Mouse (Mus musculus): ENCODE results near the gene Gmppa. TPM values are rescaled to one million over a fixed set of nuclear protein-coding genes. Genes with fewer than 3 reads are reported as not detected.
A peak's percentile ranks its signal among the peaks of the same experiment; 100 is the strongest.

The Gmppa gene
- polyA plus RNA-seq, 1 experiment from 2014 or later = 49.1 TPM

DNA sequence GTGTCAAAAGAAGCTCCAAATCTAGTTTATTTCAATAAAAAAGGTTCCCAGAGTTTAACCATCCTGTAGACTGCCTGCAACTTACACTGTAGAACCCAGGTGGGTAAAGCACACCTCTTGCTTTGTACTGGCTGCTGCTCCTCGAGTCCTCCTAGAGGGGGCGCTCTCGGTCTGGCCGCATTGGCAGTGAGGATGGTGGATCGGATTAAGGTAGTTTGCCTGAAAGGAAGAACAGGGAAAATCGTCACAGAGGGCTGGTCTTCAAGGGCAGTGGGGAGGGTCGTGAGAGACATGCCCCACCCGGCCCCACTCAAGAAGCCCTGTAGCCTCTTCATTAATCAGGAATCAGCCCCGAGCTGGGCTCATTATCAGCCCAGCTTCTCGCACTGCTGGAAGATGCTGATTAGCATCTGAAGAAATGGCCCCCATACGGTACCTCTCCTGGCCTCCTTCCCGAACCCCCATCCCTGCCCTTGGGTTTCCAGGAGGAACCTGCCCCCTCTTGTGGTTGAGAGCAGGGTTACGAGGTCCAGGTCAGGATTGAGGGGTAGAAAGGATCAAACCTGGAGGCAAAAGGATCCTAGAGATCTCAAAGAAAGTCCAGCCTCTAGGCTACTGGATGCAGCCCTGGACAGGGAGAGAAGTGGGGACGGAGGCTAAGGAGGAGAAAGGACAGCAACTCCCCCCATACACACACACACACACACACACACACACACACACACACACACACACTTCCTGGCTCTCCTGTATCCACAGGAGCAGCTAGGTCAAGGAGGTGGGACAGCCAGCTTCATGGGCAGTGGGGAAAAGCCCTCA lies 21.2 kb downstream of the Gmppa start:
- no peak overlapping the region for H3K9ac ChIP-seq (replicated peaks)
- H3K36me3 ChIP-seq = no peaks in the 10 kb centered on the region
- H3K27me3 ChIP-seq = peaks cover 85% of the 10 kb centered on the region
- ATAC-seq (ENCODE audit: insufficient number of reproducible peaks, insufficient read depth, low FRiP score, low TSS enrichment, low read depth) = no peak
- H3K4me1 ChIP-seq (replicated peaks) = peaks cover 64% of the 10 kb centered on the region
- H3K27ac ChIP-seq = no peak overlapping the region
- H3K4me2 ChIP-seq = no peak overlapping the region
- no peak overlapping the region for H3K4me3 ChIP-seq (replicated peaks)
- no peaks in the 10 kb centered on the region for H3K9me3 ChIP-seq
- 6% methylated on average over 13 of the region's 14 CpGs for WGBS

DNA sequence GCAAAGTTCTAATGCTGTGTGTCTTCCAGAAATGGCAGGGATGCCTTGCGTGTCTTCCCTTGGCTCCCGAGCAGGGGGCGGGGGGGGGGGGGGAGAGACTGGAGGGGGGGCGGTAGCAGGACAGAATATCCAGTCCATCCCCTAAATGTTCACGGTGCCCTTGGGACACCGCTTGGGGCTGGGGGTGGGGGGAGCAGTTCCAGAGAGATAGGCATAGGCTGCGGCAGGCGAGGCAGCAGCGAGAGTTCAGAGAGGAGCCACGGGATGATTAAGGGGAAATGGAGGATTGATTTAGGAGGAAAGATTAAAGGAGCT lies 21.9 kb downstream of the Gmppa start:
- H3K27ac ChIP-seq = no peak overlapping the region
- H3K36me3 ChIP-seq = no peaks in the 10 kb centered on the region
- H3K9me3 ChIP-seq = no peaks in the 10 kb centered on the region
- no peak overlapping the region for H3K9ac ChIP-seq (replicated peaks)
- H3K4me3 ChIP-seq (replicated peaks) = no peak overlapping the region
- no peak for ATAC-seq (ENCODE audit: insufficient number of reproducible peaks, insufficient read depth, low FRiP score, low TSS enrichment, low read depth)
- WGBS = under 1% methylated on average over 10 of the region's 10 CpGs
- peak overlapping the region; percentile 60 for H3K4me2 ChIP-seq
- peaks cover 82% of the 10 kb centered on the region for H3K27me3 ChIP-seq
- peaks cover 64% of the 10 kb centered on the region for H3K4me1 ChIP-seq (replicated peaks)

DNA sequence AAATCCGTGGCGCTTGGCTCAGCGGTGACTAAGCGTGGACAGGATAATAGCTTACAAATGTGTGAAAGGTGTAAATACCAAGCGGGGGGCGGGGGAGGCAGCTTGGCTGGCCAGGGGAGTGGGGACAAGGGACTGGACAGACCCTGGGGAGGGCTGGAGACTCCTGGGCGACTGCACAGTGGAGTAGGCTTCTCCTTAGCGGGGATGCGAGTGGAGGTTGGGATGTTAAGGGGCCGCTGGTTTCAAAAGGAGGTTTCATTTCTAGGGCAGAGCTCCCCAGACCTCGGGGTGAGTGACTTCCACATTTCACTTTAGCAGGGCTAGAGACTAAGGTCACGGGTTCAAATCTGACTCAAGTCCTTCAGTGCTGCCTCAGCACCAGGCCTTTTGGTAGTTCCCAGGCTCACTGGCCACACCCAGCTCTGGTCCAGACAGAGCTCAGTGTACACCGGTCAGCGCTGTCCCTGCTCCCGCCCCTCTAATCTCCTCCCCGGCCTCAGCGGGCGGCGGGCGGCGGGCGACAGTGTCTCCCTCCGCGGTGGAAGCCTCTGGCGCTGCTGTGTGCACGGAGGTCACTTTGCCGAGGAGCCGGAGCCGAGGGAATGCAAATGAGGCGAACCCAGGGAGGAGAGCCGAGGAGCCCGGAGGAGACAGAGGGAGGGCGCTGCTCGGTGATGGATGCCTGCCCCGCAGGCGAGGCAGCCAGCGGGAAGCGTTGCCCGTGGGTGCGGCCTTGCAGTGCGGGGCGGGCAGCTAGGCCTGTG lies 22.5 kb downstream of the Gmppa start:
- Histone ChIP-seq H3K36me3 (no peaks in the 10 kb centered on the region), H3K27me3 (peaks cover 77% of the 10 kb centered on the region), H3K9me3 (no peaks in the 10 kb centered on the region), H3K9ac (replicated peaks) (peak overlapping the region; percentile 48), H3K4me1 (replicated peaks) (peaks cover 60% of the 10 kb centered on the region), H3K4me2 (peak overlapping the region; percentile 60), H3K4me3 (replicated peaks) (peak overlapping the region; percentile 35), H3K27ac (no peak overlapping the region)
- ATAC-seq (ENCODE audit: insufficient number of reproducible peaks, insufficient read depth, low FRiP score, low TSS enrichment, low read depth) = 0 out of 2 replicates have a peak, but pooled peaks have one; percentile 11
- 2% methylated on average over 42 of the region's 42 CpGs for WGBS

DNA sequence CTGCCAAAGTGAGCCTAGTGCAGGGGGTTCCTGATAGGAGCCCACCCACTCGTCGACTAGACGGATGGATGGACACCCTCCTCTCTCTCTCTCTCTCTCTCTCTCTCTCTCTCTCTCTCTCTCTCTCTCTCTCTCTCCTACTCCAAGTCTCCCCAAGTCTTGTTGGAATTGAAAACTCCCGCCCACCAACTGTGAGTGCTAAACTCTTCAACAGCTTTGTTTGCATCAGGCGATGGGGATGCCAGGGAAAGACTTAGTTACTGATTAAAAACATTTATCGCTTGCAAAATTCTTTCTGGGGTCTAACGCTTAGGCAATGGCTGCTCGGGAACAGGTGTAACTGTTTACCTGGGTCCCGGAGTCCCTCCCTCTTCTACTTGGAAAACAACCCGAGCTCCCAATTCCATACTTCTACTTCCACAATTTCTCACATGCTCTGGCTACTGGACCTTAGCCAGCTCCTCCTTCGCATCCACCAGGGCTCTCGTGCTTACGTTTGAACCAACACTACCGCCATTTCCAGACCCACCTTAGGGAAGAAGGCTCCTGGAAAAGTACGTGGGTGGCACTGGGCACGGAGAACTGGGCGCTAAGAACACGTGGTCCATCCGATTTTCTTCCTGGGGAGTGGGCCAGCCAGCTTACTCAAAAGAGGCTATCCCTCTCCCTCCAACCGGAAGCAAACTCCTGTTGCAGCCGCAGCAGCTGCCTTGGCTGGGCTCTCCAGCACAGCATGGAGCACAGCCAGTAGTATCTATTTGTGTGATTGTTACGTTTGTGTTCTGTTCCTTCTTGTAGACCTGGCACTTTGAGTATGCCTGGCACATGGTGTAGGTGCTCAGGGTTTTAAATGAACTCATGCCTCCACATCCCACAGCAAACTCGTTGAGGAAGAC lies 23.3 kb downstream of the Gmppa start:
- peak overlapping the region; percentile 35 for H3K4me3 ChIP-seq (replicated peaks)
- H3K9ac ChIP-seq (replicated peaks) = peak overlapping the region; percentile 48
- H3K4me2 ChIP-seq = peak overlapping the region; percentile 60
- no peaks in the 10 kb centered on the region for H3K36me3 ChIP-seq
- no peaks in the 10 kb centered on the region for H3K9me3 ChIP-seq
- no peak for ATAC-seq (ENCODE audit: insufficient number of reproducible peaks, insufficient read depth, low FRiP score, low TSS enrichment, low read depth)
- WGBS = 12% methylated on average over 23 of the region's 23 CpGs
- H3K27me3 ChIP-seq = peaks cover 70% of the 10 kb centered on the region
- no peak overlapping the region for H3K27ac ChIP-seq
- peaks cover 52% of the 10 kb centered on the region for H3K4me1 ChIP-seq (replicated peaks)

DNA sequence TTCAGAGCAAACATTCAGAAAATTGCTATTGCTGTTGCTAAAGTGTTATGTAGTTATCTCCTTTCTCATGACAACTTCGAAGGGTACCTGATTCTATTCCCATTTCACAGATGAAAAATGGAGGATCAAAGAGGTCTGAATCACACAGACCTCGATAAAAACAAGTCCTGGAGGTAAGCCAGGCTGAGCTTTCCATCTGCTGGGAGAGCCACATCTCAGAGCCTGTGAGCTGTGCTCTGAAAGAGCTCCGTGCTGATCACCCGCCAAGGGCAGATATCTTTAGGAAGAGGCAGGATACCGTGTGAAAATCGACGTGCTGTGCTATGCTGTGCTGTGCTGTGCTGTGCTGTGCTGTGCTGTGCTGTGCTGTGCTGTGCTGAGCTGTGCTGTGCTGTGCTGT lies 24.6 kb downstream of the Gmppa start:
- no peak for ATAC-seq (ENCODE audit: insufficient number of reproducible peaks, insufficient read depth, low FRiP score, low TSS enrichment, low read depth)
- H3K36me3 ChIP-seq = no peaks in the 10 kb centered on the region
- H3K4me3 ChIP-seq (replicated peaks) = no peak overlapping the region
- peaks cover 69% of the 10 kb centered on the region for H3K27me3 ChIP-seq
- no peak overlapping the region for H3K27ac ChIP-seq
- H3K9me3 ChIP-seq = no peaks in the 10 kb centered on the region
- H3K9ac ChIP-seq (replicated peaks) = no peak overlapping the region
- no peak overlapping the region for H3K4me2 ChIP-seq
- 80% methylated on average over 7 of the region's 7 CpGs for WGBS
- H3K4me1 ChIP-seq (replicated peaks) = peaks cover 41% of the 10 kb centered on the region

DNA sequence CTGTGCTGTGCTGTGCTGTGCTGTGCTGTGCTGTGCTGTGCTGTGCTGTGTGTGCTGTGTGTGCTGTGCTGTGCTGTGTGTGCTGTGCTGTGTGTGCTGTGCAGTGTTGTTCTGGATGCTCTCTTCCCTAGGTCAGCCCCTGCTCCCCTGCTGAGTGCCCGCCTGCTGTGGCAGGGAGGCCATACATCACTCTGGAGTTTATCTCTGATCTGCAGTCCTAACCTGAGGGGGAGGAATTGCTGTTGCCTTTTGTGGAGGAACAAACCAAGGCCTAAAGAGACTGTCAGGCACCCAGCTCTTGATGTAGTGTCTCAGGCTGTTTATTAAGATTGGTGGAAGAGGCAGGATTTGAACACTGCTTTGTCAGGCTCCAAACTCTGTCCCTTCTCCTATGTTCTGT lies 26.9 kb downstream of the Gmppa start:
- no peak for ATAC-seq (ENCODE audit: insufficient number of reproducible peaks, insufficient read depth, low FRiP score, low TSS enrichment, low read depth)
- no peaks in the 10 kb centered on the region for H3K36me3 ChIP-seq
- H3K4me3 ChIP-seq (replicated peaks) = no peak overlapping the region
- H3K27me3 ChIP-seq = peaks cover 55% of the 10 kb centered on the region
- no peak overlapping the region for H3K4me2 ChIP-seq
- H3K27ac ChIP-seq = no peak overlapping the region
- H3K9ac ChIP-seq (replicated peaks) = no peak overlapping the region
- WGBS = 19% methylated on average over 1 of the region's 1 CpGs
- peaks cover 24% of the 10 kb centered on the region for H3K4me1 ChIP-seq (replicated peaks)
- H3K9me3 ChIP-seq = no peaks in the 10 kb centered on the region

DNA sequence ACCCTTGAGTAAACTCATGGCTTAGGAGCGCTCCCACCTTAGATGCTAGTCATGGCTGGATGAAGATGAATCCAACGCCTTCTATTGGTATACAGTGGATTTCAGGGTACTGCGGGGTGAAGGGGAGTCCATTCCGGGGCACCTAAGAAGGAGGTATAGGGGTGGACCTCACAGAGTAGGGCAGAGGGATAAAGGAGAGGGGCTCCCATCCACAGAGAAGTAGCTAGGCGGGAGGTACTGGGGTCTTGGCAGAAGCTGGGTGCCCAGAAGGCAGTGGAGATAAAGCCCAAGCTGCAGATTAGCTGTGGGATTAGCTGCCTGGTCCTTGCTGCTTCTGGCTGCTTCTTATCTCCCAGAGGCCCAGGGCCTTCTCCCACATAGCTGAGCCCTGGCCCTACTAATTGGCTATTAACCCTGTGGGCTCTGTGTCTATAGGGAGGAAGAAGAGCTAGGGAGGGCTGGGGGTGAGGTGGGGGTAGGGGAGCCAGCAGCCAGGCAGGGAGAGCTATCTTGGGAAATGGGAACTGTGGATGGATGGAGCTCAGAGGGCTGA lies 28.0 kb downstream of the Gmppa start:
- Histone ChIP-seq H3K4me2 (no peak overlapping the region), H3K27me3 (peaks cover 50% of the 10 kb centered on the region), H3K9me3 (no peaks in the 10 kb centered on the region), H3K4me1 (replicated peaks) (peaks cover 13% of the 10 kb centered on the region), H3K9ac (replicated peaks) (no peak overlapping the region), H3K4me3 (replicated peaks) (no peak overlapping the region), H3K27ac (no peak overlapping the region), H3K36me3 (no peaks in the 10 kb centered on the region)
- no peak for ATAC-seq (ENCODE audit: insufficient number of reproducible peaks, insufficient read depth, low FRiP score, low TSS enrichment, low read depth)
- WGBS = 75% methylated on average over 5 of the region's 5 CpGs

DNA sequence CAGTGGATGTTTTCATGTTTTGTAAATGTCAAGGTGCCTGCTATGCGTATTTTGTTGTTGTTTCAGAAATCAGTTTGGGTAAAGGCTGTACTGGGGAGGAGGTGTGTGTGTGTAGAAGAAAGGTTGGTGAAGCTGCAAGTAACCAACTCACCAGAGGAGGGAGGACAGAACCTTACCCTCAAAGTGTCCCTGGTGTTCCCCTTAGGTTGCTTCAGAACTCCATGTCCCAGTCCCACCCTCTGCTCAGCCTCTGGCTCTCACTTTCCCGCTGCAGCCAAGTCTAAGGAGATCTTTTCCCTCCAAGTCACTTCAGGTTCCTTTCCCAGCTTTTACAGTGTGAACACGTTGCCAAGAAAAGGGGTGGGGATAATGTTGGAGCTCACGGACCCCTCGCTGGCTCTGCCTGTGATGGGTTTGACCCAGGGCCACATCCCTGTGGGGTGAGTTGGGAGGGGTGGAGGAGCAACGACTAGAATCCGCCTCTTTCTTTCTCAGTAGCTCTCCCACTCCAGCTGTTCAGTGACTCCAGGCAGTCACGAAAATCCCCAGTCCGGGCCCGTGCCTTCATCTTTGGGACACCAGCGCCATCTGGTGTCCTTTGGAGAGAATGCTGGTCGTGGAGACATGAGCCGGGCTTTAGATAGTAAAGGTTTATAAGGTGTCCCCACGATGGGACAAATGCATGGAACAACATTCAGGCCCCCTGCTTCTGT lies 31.6 kb downstream of the Gmppa start:
- H3K36me3 ChIP-seq = peaks cover 5% of the 10 kb centered on the region; the same call in 1 of the 2 replicates
- peaks cover 37% of the 10 kb centered on the region for H3K27me3 ChIP-seq
- no peak overlapping the region for H3K4me3 ChIP-seq (replicated peaks)
- H3K4me1 ChIP-seq (replicated peaks) = 0 out of 2 replicates have a peak, but pooled peaks cover 4% of the 10 kb centered on the region
- H3K4me2 ChIP-seq = peak overlapping the region; percentile 29; the same call in 1 of the 2 replicates
- H3K9ac ChIP-seq (replicated peaks) = 0 out of 2 replicates have a peak overlapping the region, but pooled peaks have one; percentile 24
- H3K9me3 ChIP-seq = no peaks in the 10 kb centered on the region
- ATAC-seq (ENCODE audit: insufficient number of reproducible peaks, insufficient read depth, low FRiP score, low TSS enrichment, low read depth) = peak; percentile 69
- WGBS = 6% methylated on average over 14 of the region's 14 CpGs
- no peak overlapping the region for H3K27ac ChIP-seq

DNA sequence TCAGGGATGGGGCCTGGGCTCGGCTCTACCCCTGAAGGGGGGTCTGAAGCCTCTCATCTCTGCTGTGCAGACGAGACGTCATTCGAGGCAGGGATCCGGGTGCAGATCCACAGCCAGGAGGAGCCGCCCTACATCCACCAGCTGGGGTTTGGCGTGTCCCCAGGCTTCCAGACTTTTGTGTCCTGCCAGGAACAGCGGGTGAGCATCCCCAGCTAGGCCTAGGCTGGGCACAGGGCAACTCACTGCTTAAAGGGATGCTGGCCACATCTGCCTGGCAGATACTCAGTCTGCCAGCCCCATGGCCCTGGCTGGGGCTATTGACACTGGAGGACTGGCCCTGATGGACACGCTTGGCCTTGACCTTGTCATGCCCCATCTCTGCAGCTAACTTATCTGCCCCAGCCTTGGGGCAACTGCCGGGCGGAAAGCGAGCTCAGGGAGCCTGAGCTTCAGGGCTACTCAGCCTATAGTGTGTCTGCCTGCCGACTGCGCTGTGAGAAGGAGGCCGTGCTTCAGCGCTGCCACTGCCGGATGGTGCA lies 33.6 kb downstream of the Gmppa start:
- no peak overlapping the region; the same call in 1 of the 2 replicates for H3K9ac ChIP-seq (replicated peaks)
- H3K4me2 ChIP-seq = no peak overlapping the region
- H3K4me1 ChIP-seq (replicated peaks) = peaks cover 11% of the 10 kb centered on the region; the same call in 1 of the 2 replicates
- H3K27me3 ChIP-seq = peaks cover 33% of the 10 kb centered on the region
- no peak overlapping the region for H3K4me3 ChIP-seq (replicated peaks)
- no peaks in the 10 kb centered on the region for H3K9me3 ChIP-seq
- H3K36me3 ChIP-seq = peaks cover 24% of the 10 kb centered on the region
- WGBS = 78% methylated on average over 17 of the region's 17 CpGs
- H3K27ac ChIP-seq = no peak overlapping the region
- no peak for ATAC-seq (ENCODE audit: insufficient number of reproducible peaks, insufficient read depth, low FRiP score, low TSS enrichment, low read depth)

DNA sequence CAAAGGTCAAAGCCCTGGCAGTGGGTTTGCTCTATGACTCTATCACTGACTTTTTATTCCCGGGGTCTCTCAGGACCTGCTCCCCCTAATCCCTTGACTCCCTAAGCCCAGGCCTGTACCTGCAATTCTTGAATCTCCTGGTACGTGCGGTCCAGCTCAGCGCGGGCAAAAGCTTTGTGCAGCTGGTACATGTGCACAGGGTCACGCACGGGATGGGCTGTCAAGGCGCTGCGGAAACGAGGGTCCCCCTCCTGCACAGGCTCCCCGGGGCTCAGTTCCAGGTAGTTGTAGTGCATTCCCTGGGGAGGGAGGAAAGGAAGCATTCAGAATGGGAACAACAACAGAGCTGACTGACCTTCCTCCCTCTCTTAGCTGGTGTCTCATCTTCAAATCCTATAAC lies 40.7 kb downstream of the Gmppa start:
- Histone ChIP-seq H3K4me1 (replicated peaks) (peaks cover 33% of the 10 kb centered on the region), H3K9me3 (no peaks in the 10 kb centered on the region), H3K36me3 (peaks cover 49% of the 10 kb centered on the region), H3K27me3 (peaks cover 26% of the 10 kb centered on the region), H3K9ac (replicated peaks) (no peak overlapping the region), H3K27ac (no peak overlapping the region), H3K4me3 (replicated peaks) (no peak overlapping the region), H3K4me2 (no peak overlapping the region)
- no peak for ATAC-seq (ENCODE audit: insufficient number of reproducible peaks, insufficient read depth, low FRiP score, low TSS enrichment, low read depth)
- 94% methylated on average over 11 of the region's 11 CpGs for WGBS

Measured in limb, embryonic 12.5 days (tissue).